Mouse (Mus musculus) spleen, postnatal 4 days (tissue): ENCODE data around the gene Olfr6.
"Not testable (repeated sequence)": the region's sequence is repeated elsewhere in the genome, so short reads cannot be mapped to it uniquely, and the experiment has no call there.

ENCODE experiments used
- DNase-seq, 2 experiments: peaks; one replicate each; pipeline ENCODE4 v3.0.0; 2022; ENCODE audit warnings: low spot score in 2 of 2

Gene Olfr6

GRCm38 (mm10) chr7:106963837-106964236 is at the start of gene Olfr6:
Olfr6 (minus strand) TSS chr7:106963937.
- no peak for DNase-seq

GRCm38 (mm10) chr7:107005972-107006371 is 42.2 kb upstream of the Olfr6 start, which contains the start of gene Olfr2:
Olfr2 (minus strand) TSS chr7:107006072.
- no peak for DNase-seq

DNA sequence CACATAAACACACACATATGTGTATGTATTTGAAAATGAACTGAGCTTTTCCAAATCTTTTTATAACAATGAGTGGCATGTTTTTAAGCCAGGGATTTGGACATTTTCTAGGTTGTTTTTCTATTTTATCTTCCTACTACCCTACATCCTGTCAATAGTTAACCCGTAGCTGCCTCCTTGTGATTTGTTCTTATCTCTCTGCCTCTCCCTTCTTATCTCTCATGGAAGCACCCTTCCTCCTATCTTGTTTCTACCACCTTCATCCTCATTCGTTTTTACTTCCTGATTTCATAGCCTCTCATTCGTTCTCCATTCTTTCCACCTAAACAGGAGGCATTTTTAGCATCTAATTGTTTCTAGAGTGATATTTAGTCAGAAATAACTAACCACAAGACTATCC is 40.4 kb upstream of the Olfr6 start:
- no peak for DNase-seq

- no peak for DNase-seq
Measured at GRCm38 (mm10) chr7:107000798-107001197, 37.1 kb upstream of the Olfr6 start.

DNA sequence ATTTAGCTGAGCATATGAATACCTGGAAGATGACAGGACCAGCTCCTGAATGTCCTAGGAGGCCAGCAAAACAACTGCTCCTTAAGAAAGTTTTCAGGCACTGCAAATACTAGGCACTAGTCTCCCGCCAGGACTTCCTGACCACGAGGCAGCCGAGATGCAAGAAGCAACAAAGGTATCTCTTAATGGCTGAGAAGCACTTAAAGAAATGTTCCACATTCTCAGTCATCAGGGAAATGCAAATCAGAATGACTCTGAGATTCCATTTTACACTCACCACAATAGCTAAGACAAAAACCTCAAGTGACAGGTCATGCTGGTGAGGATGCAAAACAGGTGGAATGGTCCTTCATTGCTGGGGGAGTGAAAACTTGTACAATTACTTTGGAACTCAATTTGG is 21.5 kb upstream of the Olfr6 start:
- DNase-seq, result no peak

GRCm38 (mm10) chr7:106975353-106975752 is 11.6 kb upstream of the Olfr6 start, which contains the start of gene Olfr711:
Olfr711 (minus strand) TSS chr7:106975453.
- no peak for DNase-seq

DNA sequence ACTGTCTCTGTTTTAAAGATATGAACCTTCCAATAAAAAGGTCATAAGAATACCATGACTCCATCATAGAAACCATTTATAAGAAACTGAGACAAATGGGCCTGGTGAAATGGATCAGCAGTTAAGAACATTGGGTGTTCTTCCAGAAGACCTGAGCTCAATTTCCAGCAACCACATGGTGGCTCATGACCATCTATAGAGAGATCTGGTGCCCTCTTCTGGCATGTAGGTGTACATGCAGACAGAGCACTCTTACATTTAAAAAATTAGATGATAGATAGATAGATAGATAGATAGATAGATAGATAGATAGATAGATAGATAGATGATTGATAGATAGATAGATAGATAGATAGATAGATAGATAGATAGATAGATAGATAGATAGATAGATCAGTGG is 3.8 kb upstream of the Olfr6 start:
- DNase-seq, result not testable (repeated sequence)

DNA sequence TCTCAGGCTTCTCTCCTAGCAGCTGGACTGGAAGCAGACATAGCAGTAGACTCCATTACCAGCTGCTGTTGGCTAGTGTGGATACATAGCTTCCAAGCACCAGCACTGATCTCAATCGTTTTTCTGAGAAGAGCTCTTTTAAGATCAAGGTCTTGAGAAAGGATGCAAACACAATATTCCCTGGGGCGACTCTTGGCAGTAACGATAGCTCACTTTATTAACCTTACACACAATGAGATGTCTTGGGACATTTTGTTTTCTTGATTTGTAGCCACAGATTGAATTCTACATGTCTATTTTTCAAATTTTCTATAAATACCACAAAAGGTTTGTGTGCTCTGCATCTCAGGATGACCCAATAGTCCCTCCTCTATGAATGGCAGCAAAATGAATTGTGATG is 15.5 kb downstream of the Olfr6 start, which contains the start of gene Olfr710:
TSS of gene Olfr710 (minus strand) at position 101 of the 400 bp plus-strand sequence.
- DNase-seq, result no peak

GRCm38 (mm10) chr7:106932119-106932518 is 31.6 kb downstream of the Olfr6 start, which contains the start of gene Olfr709-ps1:
Olfr709-ps1 (minus strand) TSS chr7:106932219.
- no peak for DNase-seq

DNA sequence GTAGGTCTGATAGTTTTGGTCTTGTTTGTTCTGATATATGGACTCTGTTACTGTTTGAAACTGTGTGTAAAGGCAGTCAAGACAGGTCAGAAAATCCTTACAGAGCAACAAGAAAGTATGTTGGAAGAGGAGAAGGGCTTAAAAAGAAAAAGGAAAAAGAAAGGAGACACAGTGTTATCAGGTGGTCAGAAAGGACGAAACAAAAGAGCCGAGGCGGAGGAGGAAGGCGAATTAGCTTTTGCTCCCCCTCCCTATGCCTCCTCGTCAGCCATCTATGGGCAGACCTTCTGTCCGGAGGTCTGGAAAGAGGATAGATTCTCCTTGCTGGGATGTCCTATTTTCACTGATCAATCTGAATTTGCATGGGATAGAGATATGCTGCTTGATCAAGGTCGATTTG is 42.8 kb downstream of the Olfr6 start:
- DNase-seq, result peak; percentile 16 to 69

DNA sequence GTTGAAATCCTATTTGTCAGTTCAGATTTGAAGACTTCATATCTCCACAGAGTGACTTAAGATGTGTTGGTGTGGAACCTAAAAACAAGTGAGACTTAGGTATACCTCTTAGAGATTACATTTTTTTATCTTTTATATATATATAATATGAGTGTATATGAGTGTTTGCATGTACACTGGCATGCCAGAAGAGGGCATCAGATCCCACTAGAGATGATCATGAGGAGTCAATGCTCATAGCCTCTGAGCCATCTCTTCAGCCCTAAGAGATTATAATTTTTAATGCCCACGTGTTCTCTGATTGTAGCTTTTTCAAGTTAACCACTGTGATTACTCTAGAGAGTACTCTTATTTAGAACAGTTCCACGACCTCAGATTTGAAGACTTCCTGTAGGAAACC is 56.1 kb downstream of the Olfr6 start, which contains the start of gene Olfr1532-ps1:
TSS of gene Olfr1532-ps1 (plus strand) at position 326 of the 400 bp plus-strand sequence.
- DNase-seq, result no peak
